Mouse (Mus musculus) liver, embryonic 16.5 days (tissue): ENCODE measurements around the gene Rasgef1b. TPM values are rescaled to one million over a fixed set of nuclear protein-coding genes. Genes with fewer than 3 reads are reported as not detected.

Source experiments
- ATAC-seq: fragments of 200-750 bp; cut with Nextera tagmentation; 2 replicates; pipeline ENCODE4 v1.8.0; 2017; ENCODE audit warnings: low read depth, mild to moderate bottlenecking, moderate number of reproducible peaks, moderate library complexity
- H3K27ac ChIP-seq: fragments of 300-500 bp; sonication (generic); 2 replicates; pipeline ENCODE4 v1.5.1; 2014; ENCODE audit warnings: mild to moderate bottlenecking, low read length
- H3K27me3 ChIP-seq: fragments of 300-500 bp; sonication (generic); 2 replicates; pipeline ENCODE4 v1.6.1; 2014; ENCODE audit warnings: low read depth, low read length, mixed read lengths; ENCODE audit not compliant: control insufficient read depth, insufficient read depth
- H3K36me3 ChIP-seq: fragments of 300-500 bp; sonication (generic); 2 replicates; pipeline ENCODE4 v1.6.1; 2014; ENCODE audit warnings: mild to moderate bottlenecking; ENCODE audit not compliant: control insufficient read depth, insufficient read depth
- H3K4me1 ChIP-seq: fragments of 300-500 bp; sonication (generic); 2 replicates; pipeline ENCODE4 v1.6.1; 2014; ENCODE audit warnings: low read depth, low read length, mixed read lengths; ENCODE audit not compliant: control insufficient read depth
- H3K4me2 ChIP-seq: fragments of 300-500 bp; sonication (generic); 2 replicates; pipeline ENCODE4 v1.6.1; 2014; ENCODE audit warnings: low read depth, low read length, mixed read lengths
- H3K4me3 ChIP-seq: fragments of 300-500 bp; sonication (generic); 2 replicates; pipeline ENCODE4 v1.5.1; 2014; ENCODE audit warnings: low read depth, mild to moderate bottlenecking, low read length
- H3K9ac ChIP-seq: fragments of 300-500 bp; sonication (generic); 2 replicates; pipeline ENCODE4 v1.6.1; 2014; ENCODE audit warnings: low read depth, low read length
- H3K9me3 ChIP-seq: fragments of 300-500 bp; sonication (generic); replicated peaks from 2 replicates; pipeline ENCODE4 v1.6.1; 2016; ENCODE audit warnings: low read length; ENCODE audit not compliant: control insufficient read depth
- WGBS: fragments of 180-500 bp; shearing (Covaris S2); extraction: QIAGEN DNeasy Blood & Tissue Kit; methylation state at CpG from one replicate; pipeline ENCODE4 v1.1.7; 2014; ENCODE audit not compliant: insufficient replicate concordance; 5-methylcytosine and 5-hydroxymethylcytosine counted together
- polyA plus RNA-seq: library from polyadenylated mRNA; unstranded; fragments of >200 nt; fragmentation: Nextera tagmentation; extraction: Ambion mirVana; gene quantifications from 2 replicates; pipeline ENCODE4 v1.2.1, GENCODE M21; 2015

Rasgef1b gene
- polyA plus RNA-seq, 1 experiment from 2014 or later = 11.5 TPM

DNA sequence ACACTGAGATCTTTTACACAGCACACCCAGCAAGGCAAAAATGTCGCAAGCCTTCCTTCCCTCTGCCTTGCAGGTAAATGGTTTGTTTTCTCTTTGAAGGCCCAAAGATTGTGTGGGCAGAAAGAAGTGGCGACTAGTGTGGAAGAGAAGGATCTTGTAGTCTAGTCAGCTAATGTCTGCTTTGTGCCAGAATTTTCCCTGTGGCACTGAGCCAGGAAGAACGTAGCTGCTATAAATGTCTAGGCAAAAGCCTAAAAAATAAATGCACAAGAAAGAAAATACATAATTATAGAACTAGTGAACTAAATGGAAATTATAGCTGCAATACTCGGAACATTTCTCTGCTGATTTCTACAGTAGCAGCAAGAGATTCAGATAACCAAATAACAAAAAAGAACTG is 207.5 kb downstream of the Rasgef1b start:
- H3K9me3 ChIP-seq = no peaks in the 10 kb centered on the region
- no peak overlapping the region for H3K27ac ChIP-seq
- H3K4me2 ChIP-seq = no peak overlapping the region
- H3K4me3 ChIP-seq = no peak overlapping the region
- H3K4me1 ChIP-seq = peaks cover 7% of the 10 kb centered on the region
- H3K27me3 ChIP-seq = no peaks in the 10 kb centered on the region
- no peak overlapping the region for H3K9ac ChIP-seq
- ATAC-seq = no peak
- WGBS = 58% methylated on average over 4 of the region's 4 CpGs
- H3K36me3 ChIP-seq = no peaks in the 10 kb centered on the region

DNA sequence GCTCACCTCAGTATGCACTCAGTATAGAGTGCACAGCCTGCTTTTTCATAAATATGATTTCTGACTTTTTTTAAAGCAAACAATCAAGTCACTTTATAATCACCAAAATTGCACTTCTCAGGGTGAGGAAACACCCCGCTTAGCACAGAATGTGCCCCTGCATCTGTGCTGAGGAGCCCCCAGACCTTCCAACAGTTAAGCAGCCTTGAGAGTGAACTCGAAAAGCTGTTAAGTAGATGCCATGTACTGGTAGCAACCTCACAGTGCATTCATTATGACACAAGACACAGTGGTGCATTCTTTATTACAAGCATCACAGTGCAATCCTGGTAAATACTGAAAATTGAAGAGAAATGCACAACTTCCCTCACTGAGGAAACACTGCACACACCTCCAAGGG is 209.3 kb downstream of the Rasgef1b start:
- 65% methylated on average over 2 of the region's 2 CpGs for WGBS
- ATAC-seq = no peak
- no peak overlapping the region for H3K4me3 ChIP-seq
- no peaks in the 10 kb centered on the region for H3K36me3 ChIP-seq
- H3K9ac ChIP-seq = no peak overlapping the region
- no peaks in the 10 kb centered on the region for H3K27me3 ChIP-seq
- no peak overlapping the region for H3K27ac ChIP-seq
- no peak overlapping the region for H3K4me2 ChIP-seq
- H3K4me1 ChIP-seq = no peaks in the 10 kb centered on the region
- no peaks in the 10 kb centered on the region for H3K9me3 ChIP-seq

- H3K36me3 ChIP-seq = no peaks in the 10 kb centered on the region
- H3K27ac ChIP-seq = no peak overlapping the region
- H3K4me1 ChIP-seq = no peaks in the 10 kb centered on the region
- no peaks in the 10 kb centered on the region for H3K9me3 ChIP-seq
- ATAC-seq = no peak
- H3K9ac ChIP-seq = no peak overlapping the region
- no peaks in the 10 kb centered on the region for H3K27me3 ChIP-seq
- H3K4me2 ChIP-seq = no peak overlapping the region
- H3K4me3 ChIP-seq = no peak overlapping the region
- 25% methylated on average over 4 of the region's 4 CpGs for whole genome bisulfite sequencing
Observed at GRCm38 (mm10) chr5:99519023-99519422, 209.8 kb downstream of the Rasgef1b start.

DNA sequence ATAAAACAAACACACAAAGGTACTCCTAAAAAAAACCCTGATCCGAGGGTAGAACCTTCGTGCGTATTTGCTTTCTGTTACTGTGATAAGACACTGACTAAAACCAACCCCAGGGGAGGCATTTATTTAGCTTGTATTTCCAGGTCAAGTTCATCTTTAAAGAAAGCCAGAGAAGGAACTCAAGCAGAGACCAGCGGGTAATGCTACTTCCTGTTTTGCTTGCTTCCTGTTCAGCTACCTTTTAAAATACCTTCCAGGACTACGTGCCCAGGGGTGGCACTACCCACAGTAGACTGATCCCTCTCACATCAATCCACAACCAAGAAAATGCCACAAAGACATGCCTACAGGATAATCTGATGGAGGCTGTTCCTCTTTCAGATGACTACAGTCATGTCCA is 212.7 kb downstream of the Rasgef1b start:
- Histone ChIP-seq H3K27me3 (no peaks in the 10 kb centered on the region), H3K36me3 (no peaks in the 10 kb centered on the region), H3K4me1 (no peaks in the 10 kb centered on the region), H3K4me3 (no peak overlapping the region), H3K27ac (no peak overlapping the region), H3K9ac (no peak overlapping the region), H3K4me2 (no peak overlapping the region), H3K9me3 (no peaks in the 10 kb centered on the region)
- WGBS = 45% methylated on average over 5 of the region's 5 CpGs
- no peak for ATAC-seq

DNA sequence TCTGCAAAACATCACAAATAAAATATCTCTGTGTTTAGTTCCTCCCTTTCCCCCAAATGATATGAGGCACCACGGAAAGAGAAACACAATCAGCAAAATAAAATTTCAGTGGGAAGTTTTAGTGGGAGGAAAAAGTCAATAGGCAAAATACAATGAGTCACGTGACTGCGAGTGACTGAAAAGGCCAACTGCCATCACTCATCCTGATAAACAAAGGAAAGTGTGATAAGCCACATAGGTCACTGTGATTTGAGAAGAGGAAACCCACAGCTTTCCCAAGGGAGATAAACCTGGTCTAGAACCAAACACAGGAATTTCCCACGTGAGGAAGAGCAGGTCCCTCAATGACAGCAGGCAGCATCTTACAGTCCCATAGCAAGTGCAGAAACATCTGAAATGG is 213.1 kb downstream of the Rasgef1b start:
- Histone ChIP-seq H3K4me2 (no peak overlapping the region), H3K4me1 (no peaks in the 10 kb centered on the region), H3K9me3 (no peaks in the 10 kb centered on the region), H3K9ac (no peak overlapping the region), H3K27ac (no peak overlapping the region), H3K4me3 (no peak overlapping the region), H3K27me3 (no peaks in the 10 kb centered on the region), H3K36me3 (no peaks in the 10 kb centered on the region)
- ATAC-seq = no peak
- 33% methylated on average over 4 of the region's 4 CpGs for WGBS

DNA sequence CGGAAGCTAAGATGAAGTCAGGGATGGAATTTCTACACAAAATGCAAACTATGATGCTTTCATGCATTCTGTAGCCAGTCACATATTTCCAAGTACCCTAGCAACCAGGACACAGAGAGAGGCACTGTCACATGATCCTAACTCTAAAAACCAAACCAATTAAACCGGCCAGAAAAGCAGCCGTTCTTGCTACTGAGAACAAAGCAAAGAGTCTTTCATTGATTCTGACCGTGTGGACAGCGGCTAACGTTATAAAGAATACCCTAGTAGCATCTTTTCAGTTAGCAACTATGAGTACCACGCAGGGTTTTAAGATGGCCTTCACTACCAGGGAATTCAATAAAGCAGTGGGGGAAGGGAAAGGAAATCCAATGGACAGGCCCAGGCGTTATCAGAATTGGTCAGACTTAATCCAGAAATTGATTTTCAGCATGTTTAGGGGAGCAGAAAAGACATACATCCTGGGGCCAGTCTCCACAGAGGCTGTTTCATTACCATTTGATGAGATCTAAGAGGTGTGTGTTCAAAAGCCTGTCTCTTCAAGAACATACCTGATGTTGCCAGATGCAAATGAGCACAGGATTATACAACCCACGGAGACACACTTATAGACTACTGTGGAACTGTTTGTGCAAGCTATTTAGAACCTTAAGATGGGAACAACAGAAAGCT is 215.5 kb downstream of the Rasgef1b start:
- H3K27me3 ChIP-seq = no peaks in the 10 kb centered on the region
- WGBS = 75% methylated on average over 9 of the region's 9 CpGs
- no peak overlapping the region for H3K9ac ChIP-seq
- H3K4me2 ChIP-seq = no peak overlapping the region
- H3K4me1 ChIP-seq = no peaks in the 10 kb centered on the region
- H3K9me3 ChIP-seq = no peaks in the 10 kb centered on the region
- no peak overlapping the region for H3K4me3 ChIP-seq
- H3K36me3 ChIP-seq = no peaks in the 10 kb centered on the region
- H3K27ac ChIP-seq = no peak overlapping the region
- no peak for ATAC-seq

DNA sequence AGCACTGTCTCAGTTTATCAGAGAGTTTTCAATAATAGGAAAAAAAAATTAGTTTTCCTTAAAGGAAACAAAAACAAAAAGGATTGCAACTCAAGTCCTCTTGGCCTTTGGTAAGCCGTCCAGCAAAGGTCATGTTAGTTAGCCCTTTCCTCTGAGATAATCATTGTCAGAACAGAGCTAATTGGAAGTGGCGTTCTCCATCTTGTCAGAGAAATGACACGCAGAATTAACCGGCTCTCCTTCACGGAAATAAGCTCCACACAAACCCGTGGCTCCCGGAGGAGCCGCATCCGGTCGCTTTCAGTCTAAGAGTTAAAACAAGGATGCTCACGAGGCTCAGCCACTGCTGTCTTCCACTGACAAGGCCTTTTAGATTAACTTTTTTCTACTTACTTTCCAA is 217.8 kb downstream of the Rasgef1b start:
- no peaks in the 10 kb centered on the region for H3K9me3 ChIP-seq
- H3K27ac ChIP-seq = no peak overlapping the region
- no peaks in the 10 kb centered on the region for H3K27me3 ChIP-seq
- H3K4me3 ChIP-seq = no peak overlapping the region
- 70% methylated on average over 11 of the region's 11 CpGs for WGBS
- H3K4me1 ChIP-seq = no peaks in the 10 kb centered on the region
- H3K36me3 ChIP-seq = no peaks in the 10 kb centered on the region
- no peak overlapping the region for H3K9ac ChIP-seq
- H3K4me2 ChIP-seq = no peak overlapping the region
- no peak for ATAC-seq

GRCm38 (mm10) chr5:99506109-99506508 is 222.8 kb downstream of the Rasgef1b start:
- H3K4me1 ChIP-seq = no peaks in the 10 kb centered on the region
- H3K4me3 ChIP-seq = no peak overlapping the region
- no peak overlapping the region for H3K9ac ChIP-seq
- WGBS = 70% methylated on average over 7 of the region's 7 CpGs
- no peak overlapping the region for H3K4me2 ChIP-seq
- no peaks in the 10 kb centered on the region for H3K36me3 ChIP-seq
- H3K27me3 ChIP-seq = no peaks in the 10 kb centered on the region
- no peak for ATAC-seq
- H3K9me3 ChIP-seq = no peaks in the 10 kb centered on the region
- H3K27ac ChIP-seq = no peak overlapping the region

DNA sequence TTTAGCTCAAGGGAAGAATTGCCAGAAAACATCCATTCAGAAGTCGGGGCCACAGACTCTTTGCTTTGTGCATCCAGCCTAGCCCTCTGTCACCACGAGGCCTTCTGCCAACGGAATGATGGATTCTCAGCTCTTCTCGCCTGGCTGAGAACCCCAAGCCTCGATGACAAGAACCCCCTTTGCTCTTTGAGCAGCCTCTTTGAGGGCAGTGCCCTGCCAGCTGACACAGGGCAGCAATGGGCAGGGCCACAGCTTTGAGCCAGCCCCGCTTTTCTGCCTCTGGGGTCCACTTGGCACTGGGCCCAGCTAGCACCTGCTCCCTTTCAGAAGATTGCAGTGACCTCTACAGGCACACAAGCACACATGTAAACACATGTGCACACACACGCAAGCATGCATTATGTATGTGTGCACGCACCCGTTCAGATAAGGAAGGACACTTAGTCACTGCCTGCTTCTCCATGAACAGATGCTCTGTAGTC is 224.5 kb downstream of the Rasgef1b start:
- ATAC-seq = no peak
- WGBS = 61% methylated on average over 9 of the region's 9 CpGs
- no peaks in the 10 kb centered on the region for H3K4me1 ChIP-seq
- H3K4me2 ChIP-seq = no peak overlapping the region
- no peak overlapping the region for H3K4me3 ChIP-seq
- no peaks in the 10 kb centered on the region for H3K9me3 ChIP-seq
- no peak overlapping the region for H3K9ac ChIP-seq
- H3K36me3 ChIP-seq = no peaks in the 10 kb centered on the region
- no peak overlapping the region for H3K27ac ChIP-seq
- H3K27me3 ChIP-seq = no peaks in the 10 kb centered on the region
